Mouse (Mus musculus) splenic B cell, adult 2 months (primary cell): ENCODE results near the gene Dennd1a.

ENCODE experiments used
- DNase-seq: peaks from one replicate; pipeline ENCODE4 v3.0.0-alpha.2; 2011; ENCODE audit warnings: low read depth, low spot score
- H3K27me3 ChIP-seq: 2 replicates; pipeline ENCODE4 v1.6.1; 2012; ENCODE audit warnings: mild to moderate bottlenecking, low read length, moderate library complexity, mixed read lengths; ENCODE audit not compliant: control insufficient read depth, poor library complexity, insufficient read depth, severe bottlenecking
- H3K36me3 ChIP-seq: 2 replicates; pipeline ENCODE4 v1.6.1; 2012; ENCODE audit warnings: mild to moderate bottlenecking, low read length, moderate library complexity, mixed read lengths; ENCODE audit not compliant: control insufficient read depth, poor library complexity, insufficient read depth, severe bottlenecking

Gene Dennd1a

DNA sequence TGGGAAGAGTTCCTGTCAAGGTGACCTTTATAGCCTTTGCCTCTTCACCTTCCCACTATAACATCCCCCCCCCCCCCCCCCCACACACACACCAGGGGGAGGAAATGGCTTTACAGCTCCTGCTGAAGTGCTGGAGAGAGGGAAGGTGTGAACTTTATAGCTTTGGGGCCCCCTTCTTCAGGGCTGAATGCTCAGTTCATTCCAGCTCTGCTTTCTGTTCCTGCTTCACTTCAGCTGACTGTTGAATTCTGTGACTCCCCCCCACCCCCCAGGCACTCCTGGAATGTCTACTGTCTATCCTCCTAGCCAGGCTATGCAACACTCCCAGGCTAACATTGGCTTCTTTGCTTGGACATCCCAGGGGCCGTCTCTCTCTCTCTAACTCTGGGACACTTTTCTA, 491.2 kb downstream of the Dennd1a start:
- DNase-seq, result no peak
- Histone ChIP-seq H3K27me3 (no peaks in the 10 kb centered on the region), H3K36me3 (no peaks in the 10 kb centered on the region)

DNA sequence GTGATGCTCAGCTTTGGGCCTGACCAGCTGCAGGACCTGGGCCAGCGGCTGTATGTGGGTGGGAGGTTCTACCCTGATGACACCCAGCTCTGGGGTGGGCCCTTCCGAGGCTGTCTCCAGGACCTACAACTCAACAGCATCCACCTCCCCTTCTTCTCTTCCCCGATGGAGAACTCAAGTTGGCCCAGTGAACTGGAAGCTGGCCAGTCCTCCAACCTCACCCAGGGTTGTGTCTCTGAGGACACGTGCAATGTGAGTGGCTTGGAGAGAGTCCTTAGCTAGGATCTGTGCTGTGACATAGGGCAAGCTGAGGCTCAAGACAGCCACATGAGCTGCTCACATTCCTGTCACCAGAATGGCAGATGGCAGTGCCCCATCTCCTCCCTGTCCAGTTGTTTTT, 495.9 kb downstream of the Dennd1a start:
- H3K36me3 ChIP-seq, result no peaks in the 10 kb centered on the region
- H3K27me3 ChIP-seq, result no peaks in the 10 kb centered on the region
- no peak for DNase-seq

DNA sequence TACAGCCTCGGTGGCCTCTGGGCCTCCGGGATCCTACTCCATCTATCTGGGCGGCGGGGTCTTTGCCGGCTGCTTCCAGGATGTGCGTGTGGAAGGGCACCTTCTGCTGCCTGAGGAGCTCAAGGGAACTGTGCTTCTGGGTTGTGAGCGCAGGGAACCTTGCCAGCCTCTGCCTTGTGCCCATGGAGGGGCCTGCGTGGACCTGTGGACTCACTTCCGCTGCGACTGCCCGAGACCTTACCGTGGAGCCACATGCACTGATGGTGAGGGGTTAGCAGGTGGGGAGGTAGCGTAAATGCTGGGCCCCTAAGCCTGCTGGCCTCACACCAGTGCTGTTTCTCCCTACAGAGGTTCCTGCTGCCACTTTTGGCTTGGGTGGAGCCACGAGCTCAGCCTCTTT, 496.5 kb downstream of the Dennd1a start:
- Histone ChIP-seq H3K27me3 (no peaks in the 10 kb centered on the region), H3K36me3 (no peaks in the 10 kb centered on the region)
- no peak for DNase-seq

DNA sequence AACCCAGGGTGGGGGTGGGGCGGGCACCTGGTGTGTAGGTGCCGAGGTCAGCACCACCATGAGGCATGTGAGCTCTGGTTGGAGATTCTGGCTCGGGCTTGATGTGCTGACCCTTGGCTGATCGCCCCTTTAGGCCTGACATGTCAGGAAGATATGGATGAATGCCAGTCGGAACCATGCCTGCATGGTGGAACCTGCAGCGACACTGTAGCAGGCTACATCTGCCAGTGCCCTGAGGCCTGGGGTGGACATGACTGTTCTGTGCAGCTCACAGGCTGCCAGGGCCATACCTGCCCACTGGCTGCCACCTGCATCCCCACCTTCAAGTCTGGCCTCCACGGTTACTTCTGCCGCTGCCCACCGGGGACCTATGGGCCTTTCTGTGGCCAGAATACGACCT, 497.2 kb downstream of the Dennd1a start:
- DNase-seq, result no peak
- H3K27me3 ChIP-seq, result no peaks in the 10 kb centered on the region
- H3K36me3 ChIP-seq, result no peaks in the 10 kb centered on the region

DNA sequence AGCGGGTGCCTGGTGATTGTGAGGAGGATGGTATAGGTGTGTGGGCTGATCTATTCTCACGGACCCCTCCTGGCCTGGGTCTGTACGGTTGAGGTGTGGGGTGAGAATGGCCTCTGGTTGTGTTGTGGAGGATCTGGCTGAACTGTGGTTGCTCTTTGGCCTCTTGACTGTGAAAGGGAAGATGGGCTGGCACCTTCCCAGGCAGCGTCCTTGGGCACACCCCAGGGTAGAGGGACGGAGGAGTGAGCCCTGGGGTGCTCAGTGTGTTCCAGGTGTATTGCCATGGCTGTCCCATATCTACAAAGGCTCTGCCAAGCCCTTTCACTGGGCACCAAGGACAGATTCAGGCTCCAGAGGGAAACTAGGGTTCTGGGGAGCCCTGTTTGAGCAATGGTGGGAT, 498.2 kb downstream of the Dennd1a start:
- H3K27me3 ChIP-seq, result no peaks in the 10 kb centered on the region
- H3K36me3 ChIP-seq, result no peaks in the 10 kb centered on the region
- DNase-seq, result no peak

DNA sequence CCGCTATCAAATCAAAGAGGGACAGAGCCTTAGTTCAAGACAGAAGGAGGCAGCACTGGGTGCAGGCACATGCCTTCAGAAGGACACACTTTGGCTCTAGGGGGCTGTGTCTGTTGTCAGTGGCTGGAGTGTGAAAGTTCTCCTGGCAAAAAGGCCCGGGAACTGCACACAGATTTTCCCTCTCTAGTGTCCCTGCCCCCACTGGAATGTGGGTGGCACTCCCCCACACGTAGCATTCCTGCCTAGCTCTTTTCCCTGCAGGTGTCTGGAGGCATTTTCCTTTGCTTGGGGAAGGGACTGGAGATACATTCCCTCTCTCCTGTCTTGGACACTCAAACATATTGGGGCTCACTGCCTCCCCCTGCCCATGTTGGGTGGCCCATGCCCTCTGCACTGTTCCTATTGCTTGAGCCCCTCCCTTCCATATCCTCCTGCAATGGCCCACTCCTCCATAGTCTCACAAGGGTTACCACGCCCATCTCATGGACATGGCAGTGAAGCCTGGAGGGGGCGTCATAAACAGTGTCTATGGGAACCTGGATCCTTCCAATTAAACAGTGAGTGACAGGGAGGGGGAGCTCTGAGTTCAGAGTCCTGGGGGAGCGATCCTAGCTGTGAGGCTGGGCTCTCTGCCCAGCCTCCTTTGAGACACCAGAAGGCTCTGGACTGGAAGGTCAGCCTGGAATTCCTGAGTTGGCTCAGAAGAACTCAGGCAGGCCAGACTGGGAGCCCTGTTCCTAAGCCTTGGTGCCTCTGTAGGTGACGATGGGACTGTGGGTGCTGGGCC, 498.8 kb downstream of the Dennd1a start:
- DNase-seq, result no peak
- Histone ChIP-seq H3K27me3 (no peaks in the 10 kb centered on the region), H3K36me3 (no peaks in the 10 kb centered on the region)

DNA sequence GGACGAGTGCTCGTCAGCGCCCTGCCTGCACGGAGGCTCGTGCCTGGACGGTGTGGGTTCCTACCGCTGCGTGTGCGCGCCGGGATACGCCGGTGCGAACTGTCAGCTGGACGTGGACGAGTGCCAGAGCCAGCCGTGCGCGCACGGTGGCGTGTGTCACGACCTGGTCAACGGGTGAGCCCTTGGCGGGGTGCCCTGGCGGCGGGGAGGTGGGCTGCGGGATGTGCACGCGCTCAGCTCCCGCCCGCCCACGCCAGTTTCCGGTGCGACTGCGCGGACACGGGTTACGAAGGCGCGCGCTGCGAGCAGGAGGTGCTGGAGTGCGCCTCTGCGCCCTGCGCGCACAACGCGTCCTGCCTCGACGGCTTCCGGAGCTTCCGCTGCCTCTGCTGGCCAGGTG, 500.7 kb downstream of the Dennd1a start:
- H3K36me3 ChIP-seq, result no peaks in the 10 kb centered on the region
- H3K27me3 ChIP-seq, result no peaks in the 10 kb centered on the region
- DNase-seq, result no peak

DNA sequence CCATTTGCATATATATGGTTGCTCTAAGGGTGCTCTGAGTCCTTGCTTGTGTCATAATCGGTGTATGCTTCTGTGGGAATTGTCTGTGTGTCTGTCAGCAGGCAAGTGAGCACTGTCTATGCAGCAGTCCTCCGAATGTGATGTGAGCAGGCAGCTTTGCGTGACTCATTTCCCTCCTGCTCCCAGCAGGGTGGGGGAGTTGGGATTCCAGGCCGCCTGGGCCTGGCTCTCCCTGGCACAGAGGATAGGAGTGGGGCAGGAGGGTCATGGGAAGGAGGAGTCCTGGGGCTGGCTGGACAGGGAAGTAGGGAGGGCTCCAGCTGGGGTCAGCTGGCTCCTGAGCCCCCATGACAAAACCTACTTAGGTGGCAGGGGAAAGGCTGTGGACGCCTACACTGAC, 502.7 kb downstream of the Dennd1a start:
- Histone ChIP-seq H3K36me3 (no peaks in the 10 kb centered on the region), H3K27me3 (no peaks in the 10 kb centered on the region)
- DNase-seq, result no peak

DNA sequence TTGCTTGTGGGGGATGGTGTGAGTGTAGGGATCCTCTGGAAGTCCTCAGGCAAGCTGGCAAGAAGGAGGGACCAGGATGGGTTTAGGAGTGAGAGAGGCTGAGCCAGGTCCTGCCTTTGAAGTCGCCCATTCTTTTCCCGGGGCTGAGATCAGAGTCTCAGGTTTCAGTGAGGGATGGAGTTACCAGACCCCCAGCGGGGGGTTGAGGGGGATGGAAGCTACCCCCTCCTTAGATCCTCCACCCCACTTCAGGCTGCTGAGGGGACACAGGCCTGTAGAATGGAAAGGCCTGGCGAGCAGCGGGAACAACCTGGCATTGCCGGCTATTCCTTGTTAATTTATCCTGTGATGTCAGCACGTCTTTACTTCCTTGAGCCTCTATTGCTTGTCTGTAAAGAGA, 505.2 kb downstream of the Dennd1a start:
- no peaks in the 10 kb centered on the region for H3K36me3 ChIP-seq
- DNase-seq, result no peak
- H3K27me3 ChIP-seq, result no peaks in the 10 kb centered on the region

DNA sequence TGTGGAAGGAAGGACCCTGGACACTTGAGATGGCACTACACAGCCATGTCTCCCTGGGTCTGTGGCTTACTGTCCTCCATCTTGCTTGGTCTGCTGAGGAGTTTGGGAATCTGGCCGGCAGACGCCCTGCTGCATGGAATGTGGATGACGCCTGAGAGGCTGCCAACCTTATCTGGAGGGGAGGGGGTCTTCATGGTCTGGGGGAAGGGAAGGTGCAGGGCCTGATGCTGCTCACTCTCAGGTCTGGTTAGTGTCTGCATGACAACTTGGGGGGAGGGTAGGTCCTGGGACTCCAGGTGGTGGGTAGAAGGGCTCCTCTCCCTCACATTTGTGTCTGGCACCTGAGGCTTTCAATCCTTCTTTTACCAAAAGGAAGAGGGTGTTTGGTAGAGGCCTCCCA, 505.8 kb downstream of the Dennd1a start:
- no peak for DNase-seq
- Histone ChIP-seq H3K27me3 (no peaks in the 10 kb centered on the region), H3K36me3 (no peaks in the 10 kb centered on the region)

DNA sequence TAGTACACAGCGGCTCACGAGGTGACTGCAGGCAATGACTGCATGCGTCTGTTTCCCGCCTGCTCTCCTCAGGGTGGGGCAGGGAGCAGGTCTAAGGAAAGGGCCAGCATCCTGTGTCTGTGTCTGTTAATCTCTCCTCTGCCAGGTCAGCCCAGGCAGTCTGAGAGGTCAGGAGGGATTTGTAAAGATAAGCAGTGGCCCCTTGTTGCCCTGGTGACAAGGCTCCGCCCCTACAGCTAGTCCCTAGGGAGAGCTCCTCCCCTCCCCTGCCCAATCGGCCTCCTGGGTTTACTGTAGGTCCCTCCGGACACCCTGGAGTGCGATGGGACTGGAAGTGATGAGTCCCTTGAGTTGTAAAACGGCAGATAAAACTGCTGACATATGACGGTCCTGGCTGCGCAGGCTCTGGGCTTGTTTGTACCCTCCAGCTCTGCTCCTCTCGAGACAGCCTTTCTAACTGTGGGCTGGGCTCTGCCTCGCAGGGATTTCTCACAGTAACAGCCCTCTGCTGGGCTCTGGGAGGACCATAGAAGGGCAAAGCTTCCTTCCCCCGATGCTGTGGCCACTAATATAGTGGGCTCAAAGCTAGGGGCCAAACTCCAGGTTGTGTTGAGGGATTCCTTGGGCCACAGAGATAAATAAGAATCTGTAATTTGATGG, 506.8 kb downstream of the Dennd1a start:
- DNase-seq, result peak; percentile 72
- H3K36me3 ChIP-seq, result no peaks in the 10 kb centered on the region
- H3K27me3 ChIP-seq, result no peaks in the 10 kb centered on the region

DNA sequence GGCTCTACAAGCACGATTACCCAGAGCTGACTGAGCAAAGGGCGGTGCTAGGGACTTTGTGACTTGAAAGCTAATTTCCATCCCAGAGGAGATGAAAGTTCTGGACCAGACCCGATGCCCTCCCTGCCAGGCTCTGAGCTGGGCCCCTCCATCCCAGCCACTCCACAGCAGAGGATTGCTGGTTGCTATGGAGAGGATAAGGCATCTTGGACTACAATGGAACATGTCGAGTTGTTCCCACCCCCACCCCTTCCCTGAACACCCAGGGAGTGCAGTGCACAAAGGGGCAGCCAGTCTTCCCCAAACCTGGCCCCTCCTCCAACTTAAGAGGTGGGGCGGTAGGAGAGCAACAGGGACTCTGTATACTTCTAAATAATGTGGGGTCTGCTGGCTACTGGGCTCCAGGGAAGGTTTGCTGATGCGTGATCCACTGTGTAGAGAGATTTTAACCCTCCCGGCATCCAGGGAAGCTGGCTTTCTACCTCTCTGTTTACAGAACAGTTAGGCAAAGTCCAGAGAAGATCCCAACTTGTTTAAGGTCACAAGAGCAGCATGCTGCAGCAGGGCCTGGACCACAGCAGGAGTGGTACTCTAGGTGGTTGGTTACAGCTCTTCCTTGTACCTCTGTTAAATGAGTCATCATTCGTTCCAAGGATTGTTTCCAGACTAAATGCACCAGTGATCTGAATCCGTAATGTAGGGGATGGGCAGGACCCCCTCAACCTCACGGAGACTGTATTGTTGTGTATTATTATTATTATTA, 509.1 kb downstream of the Dennd1a start:
- Histone ChIP-seq H3K27me3 (no peaks in the 10 kb centered on the region), H3K36me3 (no peaks in the 10 kb centered on the region)

DNA sequence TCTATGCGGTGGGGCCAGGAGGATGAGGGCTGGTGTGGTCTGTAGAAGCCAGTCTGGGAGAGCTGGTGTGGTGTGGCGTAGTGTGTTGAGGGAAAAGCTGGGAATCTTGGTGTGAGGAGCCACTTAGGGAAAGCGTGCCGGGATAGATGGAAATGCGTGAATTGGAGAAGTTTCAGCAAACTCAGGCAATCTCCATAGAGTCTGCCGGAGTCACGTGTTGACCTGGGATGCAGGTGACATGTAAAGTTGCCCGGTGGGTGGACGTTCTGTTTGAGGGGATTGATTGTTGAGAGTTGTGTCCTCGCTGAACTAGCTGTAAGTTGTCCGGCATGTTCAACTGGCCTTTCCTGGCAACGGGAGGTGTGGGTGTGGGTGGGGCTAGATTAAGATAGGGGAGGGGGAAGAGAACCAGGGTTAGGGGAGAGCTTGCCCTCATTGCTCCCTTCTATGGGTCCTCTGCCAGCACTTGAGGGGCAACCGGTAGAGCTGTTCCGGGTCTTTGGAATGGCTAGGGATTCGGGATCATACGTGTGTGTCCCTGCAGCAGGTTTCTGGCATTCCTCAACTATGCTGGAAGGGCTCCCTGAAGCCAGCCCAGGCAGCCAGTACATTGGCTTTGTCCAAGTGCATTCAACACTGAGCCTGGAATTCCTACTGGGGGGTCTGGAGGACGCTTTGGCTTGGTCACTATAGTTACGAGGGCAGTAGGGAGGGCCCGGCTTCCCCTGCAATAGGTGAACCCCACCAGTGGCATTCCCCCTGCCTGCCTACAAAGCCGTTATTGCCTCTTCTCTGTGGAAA, 510.4 kb downstream of the Dennd1a start:
- Histone ChIP-seq H3K27me3 (no peaks in the 10 kb centered on the region), H3K36me3 (no peaks in the 10 kb centered on the region)
- no peak for DNase-seq

More for the DNA sequence above, 509.1 kb downstream of the Dennd1a start:
- no peak for DNase-seq

DNA sequence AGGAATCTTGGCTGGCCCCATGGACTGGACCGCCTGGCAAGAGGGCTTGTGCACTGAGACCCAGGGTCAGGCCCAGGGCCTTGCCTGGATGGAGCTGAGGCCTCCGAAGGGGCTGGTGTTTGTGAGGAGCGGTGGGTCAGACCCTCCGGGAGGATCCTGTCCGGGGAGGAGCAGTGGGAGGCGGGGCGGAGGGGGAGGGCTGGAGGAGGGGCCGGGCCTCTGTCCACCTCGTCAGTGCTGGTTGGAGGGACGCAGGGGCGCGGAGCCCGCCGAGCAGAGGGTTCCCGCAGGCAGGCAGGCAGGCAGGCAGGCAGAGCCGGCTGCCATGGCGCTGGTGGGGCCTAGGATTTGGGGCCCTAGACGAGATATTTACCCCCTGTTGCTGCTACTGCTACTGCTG, 511.2 kb downstream of the Dennd1a start, which contains the start of gene Crb2:
Gene Crb2 (plus strand): TSS at position 234 of the 400 bp plus-strand sequence.
- H3K36me3 ChIP-seq, result no peaks in the 10 kb centered on the region
- DNase-seq, result no peak
- H3K27me3 ChIP-seq, result no peaks in the 10 kb centered on the region
